Mouse (Mus musculus) liver, embryonic 15.5 days (tissue): ENCODE measurements around the gene Iqcf1. TPM values are rescaled to one million over a fixed set of nuclear protein-coding genes. Genes with fewer than 3 reads are reported as not detected.
"Not testable (repeated sequence)": the region's sequence is repeated elsewhere in the genome, so short reads cannot be mapped to it uniquely, and the experiment has no call there.

Source experiments
- ATAC-seq: fragments of 200-750 bp; cut with Nextera tagmentation; 2 replicates; pipeline ENCODE4 v1.8.0; 2017; ENCODE audit warnings: moderate number of reproducible peaks, mild to moderate bottlenecking, moderate library complexity; ENCODE audit not compliant: insufficient read depth
- H3K27ac ChIP-seq: fragments of 300-500 bp; sonication (generic); replicated peaks from 2 replicates; pipeline ENCODE4 v1.5.1; 2015; ENCODE audit warnings: mild to moderate bottlenecking, inconsistent platforms
- H3K27me3 ChIP-seq: fragments of 300-500 bp; sonication (generic); 2 replicates; pipeline ENCODE4 v1.6.1; 2015; ENCODE audit warnings: mild to moderate bottlenecking, inconsistent platforms
- H3K36me3 ChIP-seq: fragments of 300-500 bp; sonication (generic); replicated peaks from 2 replicates; pipeline ENCODE4 v1.6.1; 2015; ENCODE audit warnings: moderate library complexity, mild to moderate bottlenecking, inconsistent platforms
- H3K4me1 ChIP-seq: fragments of 300-500 bp; sonication (generic); replicated peaks from 2 replicates; pipeline ENCODE4 v1.6.1; 2015; ENCODE audit warnings: inconsistent platforms
- H3K4me2 ChIP-seq: fragments of 300-500 bp; sonication (generic); 2 replicates; pipeline ENCODE4 v1.6.1; 2015; ENCODE audit warnings: moderate library complexity, mild to moderate bottlenecking, inconsistent platforms
- H3K4me3 ChIP-seq: fragments of 300-500 bp; sonication (generic); replicated peaks from 2 replicates; pipeline ENCODE4 v1.5.1; 2015; ENCODE audit warnings: mild to moderate bottlenecking, inconsistent platforms
- H3K9ac ChIP-seq: fragments of 300-500 bp; sonication (generic); 2 replicates; pipeline ENCODE4 v1.6.1; 2015; ENCODE audit warnings: moderate library complexity, mild to moderate bottlenecking, inconsistent platforms
- H3K9me3 ChIP-seq: fragments of 300-500 bp; sonication (generic); replicated peaks from 2 replicates; pipeline ENCODE4 v1.6.1; 2016; ENCODE audit warnings: inconsistent platforms
- WGBS: fragments of 180-500 bp; shearing (Covaris S2); methylation state at CpG from one replicate; pipeline ENCODE4 v1.1.7; 2015; ENCODE audit warnings: mixed read lengths; ENCODE audit not compliant: insufficient replicate concordance; 5-methylcytosine and 5-hydroxymethylcytosine counted together
- polyA plus RNA-seq: library from polyadenylated mRNA; unstranded; fragments of >200 nt; fragmentation: Nextera tagmentation; extraction: Ambion mirVana; gene quantifications from 2 replicates; pipeline ENCODE4 v1.2.1, GENCODE M21; 2015

The Iqcf1 gene
- polyA plus RNA-seq, 1 experiment from 2014 or later, result not detected

- Histone ChIP-seq H3K27me3 (no peaks in the 10 kb centered on the region), H3K4me2 (no peak overlapping the region), H3K9ac (no peak overlapping the region), H3K27ac (no peak overlapping the region), H3K36me3 (peaks cover 51% of the 10 kb centered on the region), H3K9me3 (no peaks in the 10 kb centered on the region), H3K4me1 (no peaks in the 10 kb centered on the region), H3K4me3 (no peak overlapping the region)
- no peak for ATAC-seq
- 79% methylated on average over 17 of the region's 17 CpGs for WGBS
Measured at GRCm38 (mm10) chr9:106483606-106484005, 16.2 kb upstream of the Iqcf1 start.

- no peaks in the 10 kb centered on the region for H3K4me1 ChIP-seq
- H3K27me3 ChIP-seq, result no peaks in the 10 kb centered on the region
- H3K36me3 ChIP-seq, result peaks cover 51% of the 10 kb centered on the region
- WGBS, result 80% methylated on average over 10 of the region's 10 CpGs
- no peak for ATAC-seq
- no peak overlapping the region for H3K9ac ChIP-seq
- H3K4me3 ChIP-seq, result no peak overlapping the region
- no peak overlapping the region for H3K27ac ChIP-seq
- no peak overlapping the region for H3K4me2 ChIP-seq
- no peaks in the 10 kb centered on the region for H3K9me3 ChIP-seq
Measured at GRCm38 (mm10) chr9:106485076-106485475, 14.7 kb upstream of the Iqcf1 start.

- WGBS, result 60% methylated on average over 6 of the region's 6 CpGs
- not testable (repeated sequence) for H3K9ac ChIP-seq, H3K4me3 ChIP-seq, H3K27ac ChIP-seq, H3K4me1 ChIP-seq, H3K9me3 ChIP-seq, H3K27me3 ChIP-seq, ATAC-seq, H3K4me2 ChIP-seq
- peaks cover 30% of the 10 kb centered on the region for H3K36me3 ChIP-seq
Measured at GRCm38 (mm10) chr9:106487602-106488001, 12.2 kb upstream of the Iqcf1 start.

GRCm38 (mm10) chr9:106501846-106502245 is 2.1 kb downstream of the Iqcf1 start:
- no peak overlapping the region for H3K4me2 ChIP-seq
- no peaks in the 10 kb centered on the region for H3K27me3 ChIP-seq
- H3K9me3 ChIP-seq, result no peaks in the 10 kb centered on the region
- no peak overlapping the region for H3K4me3 ChIP-seq
- H3K4me1 ChIP-seq, result no peaks in the 10 kb centered on the region
- WGBS, result 75% methylated on average over 22 of the region's 22 CpGs
- H3K27ac ChIP-seq, result no peak overlapping the region
- no peaks in the 10 kb centered on the region for H3K36me3 ChIP-seq
- ATAC-seq, result no peak
- H3K9ac ChIP-seq, result no peak overlapping the region

GRCm38 (mm10) chr9:106504246-106504645 is 4.5 kb downstream of the Iqcf1 start:
- Histone ChIP-seq H3K36me3 (no peaks in the 10 kb centered on the region), H3K4me1 (no peaks in the 10 kb centered on the region), H3K9ac (no peak overlapping the region), H3K4me2 (no peak overlapping the region), H3K9me3 (no peaks in the 10 kb centered on the region), H3K27me3 (no peaks in the 10 kb centered on the region), H3K4me3 (no peak overlapping the region), H3K27ac (no peak overlapping the region)
- 66% methylated on average over 6 of the region's 6 CpGs for WGBS
- no peak for ATAC-seq

GRCm38 (mm10) chr9:106509356-106509755 is 9.6 kb downstream of the Iqcf1 start:
- no peaks in the 10 kb centered on the region for H3K4me1 ChIP-seq
- H3K9ac ChIP-seq, result no peak overlapping the region
- no peak for ATAC-seq

GRCm38 (mm10) chr9:106512729-106513450 is 13.1 kb downstream of the Iqcf1 start:
- WGBS, result 40% methylated on average over 13 of the region's 13 CpGs
- H3K27me3 ChIP-seq, result no peaks in the 10 kb centered on the region
- no peak overlapping the region for H3K4me2 ChIP-seq
- H3K9ac ChIP-seq, result no peak overlapping the region
- ATAC-seq, result no peak
- H3K9me3 ChIP-seq, result no peaks in the 10 kb centered on the region
- no peak overlapping the region for H3K27ac ChIP-seq
- H3K36me3 ChIP-seq, result no peaks in the 10 kb centered on the region
- H3K4me1 ChIP-seq, result no peaks in the 10 kb centered on the region
- H3K4me3 ChIP-seq, result no peak overlapping the region

More at GRCm38 (mm10) chr9:106509356-106509755, 9.6 kb downstream of the Iqcf1 start:
- H3K27me3 ChIP-seq, result no peaks in the 10 kb centered on the region
- H3K36me3 ChIP-seq, result no peaks in the 10 kb centered on the region
- no peak overlapping the region for H3K4me3 ChIP-seq
- WGBS, result 70% methylated on average over 10 of the region's 10 CpGs
- H3K4me2 ChIP-seq, result no peak overlapping the region
- no peak overlapping the region for H3K27ac ChIP-seq
- H3K9me3 ChIP-seq, result no peaks in the 10 kb centered on the region

- 66% methylated on average over 6 of the region's 6 CpGs for WGBS
- Histone ChIP-seq H3K4me1 (no peaks in the 10 kb centered on the region), H3K4me3 (no peak overlapping the region), H3K4me2 (no peak overlapping the region), H3K36me3 (no peaks in the 10 kb centered on the region), H3K9ac (no peak overlapping the region), H3K27me3 (no peaks in the 10 kb centered on the region), H3K27ac (no peak overlapping the region), H3K9me3 (no peaks in the 10 kb centered on the region)
- ATAC-seq, result no peak
Measured at GRCm38 (mm10) chr9:106513566-106513965, 13.8 kb downstream of the Iqcf1 start.

- no peak within 1 kb of the TSS for H3K4me2 ChIP-seq
- H3K27me3 ChIP-seq, result no peaks in the 10 kb centered on the region
- H3K9ac ChIP-seq, result no peak within 1 kb of the TSS
- H3K4me1 ChIP-seq, result no peaks in the 10 kb centered on the region
- no peaks in the 10 kb centered on the region for H3K36me3 ChIP-seq
- no peak within 1 kb of the TSS for H3K27ac ChIP-seq
- H3K4me3 ChIP-seq, result no peak within 1 kb of the TSS
- 70% methylated on average over 4 of the region's 4 CpGs for WGBS
- H3K9me3 ChIP-seq, result no peaks in the 10 kb centered on the region
- no peak for ATAC-seq
Measured at GRCm38 (mm10) chr9:106514273-106514672, 14.5 kb downstream of the Iqcf1 start, which contains the start of gene Iqcf5. Iqcf5 (plus strand) TSS chr9:106514573.

GRCm38 (mm10) chr9:106519433-106519832 is 19.7 kb downstream of the Iqcf1 start:
- 38% methylated on average over 2 of the region's 2 CpGs for WGBS
- H3K4me1 ChIP-seq, result no peaks in the 10 kb centered on the region
- H3K27me3 ChIP-seq, result no peaks in the 10 kb centered on the region
- H3K4me2 ChIP-seq, result no peak overlapping the region
- H3K9me3 ChIP-seq, result no peaks in the 10 kb centered on the region
- no peak overlapping the region for H3K4me3 ChIP-seq
- ATAC-seq, result no peak
- no peaks in the 10 kb centered on the region for H3K36me3 ChIP-seq
- H3K9ac ChIP-seq, result no peak overlapping the region
- H3K27ac ChIP-seq, result no peak overlapping the region

GRCm38 (mm10) chr9:106519909-106520308 is 20.1 kb downstream of the Iqcf1 start:
- no peaks in the 10 kb centered on the region for H3K36me3 ChIP-seq
- no peak overlapping the region for H3K9ac ChIP-seq
- no peaks in the 10 kb centered on the region for H3K4me1 ChIP-seq
- H3K4me3 ChIP-seq, result no peak overlapping the region
- 44% methylated on average over 8 of the region's 8 CpGs for WGBS
- no peak overlapping the region for H3K27ac ChIP-seq
- no peaks in the 10 kb centered on the region for H3K27me3 ChIP-seq
- H3K4me2 ChIP-seq, result no peak overlapping the region
- no peaks in the 10 kb centered on the region for H3K9me3 ChIP-seq
- ATAC-seq, result no peak

- Histone ChIP-seq H3K9me3 (no peaks in the 10 kb centered on the region), H3K27ac (no peak overlapping the region), H3K4me1 (no peaks in the 10 kb centered on the region), H3K4me3 (no peak overlapping the region), H3K4me2 (no peak overlapping the region), H3K36me3 (no peaks in the 10 kb centered on the region), H3K27me3 (no peaks in the 10 kb centered on the region), H3K9ac (no peak overlapping the region)
- ATAC-seq, result no peak
- WGBS, result 14% methylated on average over 3 of the region's 3 CpGs
Measured at GRCm38 (mm10) chr9:106531833-106532232, 32.1 kb downstream of the Iqcf1 start.
